Mouse (Mus musculus): ENCODE data around the gene Dcxr.

The Dcxr gene

DNA sequence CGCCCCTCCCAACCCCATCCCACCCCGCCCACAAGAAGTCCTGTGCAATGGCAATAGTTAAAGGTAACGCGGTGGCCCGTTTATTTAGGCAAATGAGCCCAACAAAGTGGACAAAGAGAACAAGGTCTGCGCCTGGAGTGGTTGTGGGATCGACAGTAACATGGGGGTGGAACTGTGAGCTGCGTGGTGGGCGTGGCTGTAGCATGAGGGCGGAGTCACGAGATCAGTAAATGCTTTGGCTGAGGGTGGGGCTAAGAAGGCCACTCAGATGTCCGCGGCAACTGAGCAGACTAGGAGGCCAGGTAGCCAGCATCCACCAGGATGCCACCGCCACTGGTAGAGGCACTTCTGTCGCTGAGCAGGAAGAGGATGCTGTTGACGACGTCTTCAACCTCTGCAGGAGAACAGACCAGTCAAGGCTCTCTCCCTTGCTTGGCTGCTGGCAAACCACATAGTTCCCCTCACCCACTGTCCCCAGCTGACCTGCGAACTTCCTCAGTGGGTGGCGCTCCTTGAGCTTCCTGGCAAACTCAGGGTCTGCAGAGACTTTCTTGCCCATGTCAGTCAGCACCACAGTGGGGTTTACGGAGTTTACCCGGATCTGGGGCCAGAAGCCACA is 2.5 kb upstream of the Dcxr start:
- DNase-seq (ENCODE audit: low spot score) = peak; percentile 69

GRCm38 (mm10) chr11:120728530-120729240 is 1.6 kb upstream of the Dcxr start:
- DNase-seq (ENCODE audit: low spot score) = no peak

DNA sequence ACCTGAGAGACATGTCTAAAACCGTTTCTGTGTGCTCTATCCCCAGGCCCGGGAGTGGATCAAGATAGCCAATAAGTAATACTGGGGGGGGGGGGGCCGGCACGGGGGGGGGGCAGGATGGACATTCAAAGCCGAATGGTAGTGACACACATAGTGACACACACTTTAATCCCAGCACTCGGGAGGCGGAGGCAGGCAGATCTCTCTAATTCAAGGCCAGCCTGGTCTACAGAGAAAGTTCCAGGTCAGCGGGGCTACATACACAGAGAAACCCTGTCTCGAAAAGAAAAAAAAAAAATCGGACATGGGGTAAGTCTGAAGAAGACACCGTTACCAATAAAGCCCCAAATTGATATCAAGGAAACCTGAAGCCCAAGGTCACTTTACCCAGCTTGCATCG is 483 bp upstream of the Dcxr start:
- no peak for DNase-seq (ENCODE audit: low spot score)

GRCm38 (mm10) chr11:120726243-120727168 is 575 bp downstream of the Dcxr start:
- peak; percentile 67 for DNase-seq (ENCODE audit: low spot score)

GRCm38 (mm10) chr11:120723509-120723908 is 3.6 kb downstream of the Dcxr start:
- no peak for DNase-seq (ENCODE audit: low spot score)

DNA sequence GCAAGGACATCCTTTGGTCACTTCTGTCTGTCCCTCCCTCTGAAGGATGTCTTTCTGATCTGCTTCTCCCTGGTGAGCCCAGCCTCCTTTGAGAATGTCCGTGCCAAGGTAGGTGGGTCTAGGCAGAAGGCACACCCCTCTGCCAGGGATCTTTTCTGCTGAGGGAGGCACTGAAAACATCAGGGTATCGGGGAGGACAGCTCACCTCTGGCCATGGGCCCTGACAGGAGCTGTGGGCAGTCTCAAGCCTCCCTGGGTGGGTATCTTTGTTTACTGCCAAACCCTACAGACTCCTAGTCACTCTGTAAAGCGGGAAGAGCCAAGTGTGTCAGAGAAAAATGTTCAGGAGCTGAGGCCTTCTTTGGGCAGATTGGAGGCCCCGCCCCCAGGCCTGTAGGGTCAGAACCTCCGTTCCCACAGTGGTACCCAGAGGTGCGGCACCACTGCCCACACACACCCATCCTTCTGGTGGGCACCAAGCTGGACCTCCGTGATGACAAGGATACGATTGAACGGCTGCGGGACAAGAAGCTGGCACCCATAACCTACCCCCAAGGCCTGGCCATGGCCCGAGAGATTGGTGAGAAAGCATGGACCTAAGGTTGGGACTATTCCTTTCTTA is 4.2 kb downstream of the Dcxr start:
- no peak for DNase-seq (ENCODE audit: low spot score)

DNA sequence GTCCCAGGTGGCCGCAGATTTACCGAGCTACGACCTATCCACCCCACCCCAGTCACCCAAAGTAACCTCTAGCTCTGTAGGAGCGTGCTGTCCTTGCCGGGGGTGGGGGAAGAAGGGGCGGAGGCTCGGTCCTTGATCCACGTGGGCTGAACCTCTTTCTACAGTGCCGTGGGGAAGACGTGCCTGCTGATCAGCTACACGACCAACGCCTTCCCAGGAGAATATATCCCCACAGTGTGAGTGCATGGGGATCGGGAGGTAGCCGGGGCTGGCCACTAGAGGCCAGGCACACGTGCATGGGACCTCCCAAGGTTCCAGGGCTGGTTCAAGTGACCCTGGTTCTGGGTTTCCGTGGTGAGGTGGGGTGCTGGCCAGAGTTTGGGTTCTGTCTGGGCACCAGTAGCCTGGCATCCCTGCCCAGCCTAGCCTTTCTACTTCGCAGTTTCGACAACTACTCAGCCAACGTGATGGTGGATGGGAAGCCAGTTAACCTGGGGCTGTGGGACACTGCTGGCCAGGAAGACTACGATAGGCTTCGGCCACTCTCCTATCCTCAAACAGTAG is 4.9 kb downstream of the Dcxr start:
- no peak for DNase-seq (ENCODE audit: low spot score)

GRCm38 (mm10) chr11:120721124-120722066 is 5.7 kb downstream of the Dcxr start, which contains the start of gene Rac3:
TSS of gene Rac3 (plus strand) at chr11:120721470.
- peak; percentile 76 for DNase-seq (ENCODE audit: low spot score)

- peak; percentile 86 for DNase-seq (ENCODE audit: low spot score)
These were observed 6.6 kb downstream of the Dcxr start for GRCm38 (mm10) chr11:120720450-120720849.

DNA sequence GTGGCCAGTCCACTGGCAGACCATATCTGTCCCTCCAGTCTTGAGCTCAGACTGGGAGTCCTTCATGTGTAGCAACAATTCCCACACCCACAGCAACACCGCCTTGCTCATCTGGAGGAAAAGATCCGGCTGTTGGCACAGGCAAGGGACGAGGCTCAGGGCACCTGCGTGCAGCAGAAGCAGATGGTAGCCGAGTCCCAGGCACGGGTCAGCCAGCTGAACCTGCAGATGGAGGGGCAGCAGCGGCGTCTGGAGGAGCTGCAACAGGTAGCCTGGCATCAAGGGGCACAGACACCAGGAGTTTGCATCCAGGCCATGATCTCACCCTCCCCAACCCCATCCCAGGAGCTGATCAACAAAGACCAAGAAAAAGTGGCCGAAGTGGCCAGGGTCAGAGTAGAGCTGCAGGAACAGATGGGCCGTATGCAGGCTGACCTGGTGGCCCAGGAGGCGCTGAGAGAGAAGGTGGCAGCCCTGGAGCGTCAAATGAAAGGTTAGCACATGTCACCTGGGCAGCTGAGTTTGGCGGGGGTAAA is 7.2 kb downstream of the Dcxr start:
- no peak for DNase-seq (ENCODE audit: low spot score)

DNA sequence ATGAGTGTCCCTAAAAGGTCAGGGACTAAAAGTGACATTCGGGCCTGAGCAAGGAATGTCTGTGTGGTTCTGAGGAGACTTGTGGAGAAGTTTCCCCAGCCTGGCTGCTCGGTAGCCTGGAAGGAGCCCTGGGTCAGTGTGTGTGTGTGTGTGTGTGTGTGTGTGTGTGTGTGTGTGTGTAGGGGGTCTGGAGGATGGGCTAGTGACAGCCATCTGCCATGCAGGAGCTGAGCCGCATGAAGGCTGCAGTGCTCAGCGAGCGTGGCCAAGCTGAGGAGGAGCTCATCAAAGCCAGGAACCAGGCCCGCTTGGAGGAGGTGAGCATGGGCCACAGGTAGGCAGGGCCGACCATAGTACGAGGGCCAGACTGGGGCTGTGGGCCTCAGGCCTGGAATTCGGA is 7.8 kb downstream of the Dcxr start:
- no peak for DNase-seq (ENCODE audit: low spot score)

GRCm38 (mm10) chr11:120715131-120715530 is 11.9 kb downstream of the Dcxr start:
- DNase-seq (ENCODE audit: low spot score) = no peak

DNA sequence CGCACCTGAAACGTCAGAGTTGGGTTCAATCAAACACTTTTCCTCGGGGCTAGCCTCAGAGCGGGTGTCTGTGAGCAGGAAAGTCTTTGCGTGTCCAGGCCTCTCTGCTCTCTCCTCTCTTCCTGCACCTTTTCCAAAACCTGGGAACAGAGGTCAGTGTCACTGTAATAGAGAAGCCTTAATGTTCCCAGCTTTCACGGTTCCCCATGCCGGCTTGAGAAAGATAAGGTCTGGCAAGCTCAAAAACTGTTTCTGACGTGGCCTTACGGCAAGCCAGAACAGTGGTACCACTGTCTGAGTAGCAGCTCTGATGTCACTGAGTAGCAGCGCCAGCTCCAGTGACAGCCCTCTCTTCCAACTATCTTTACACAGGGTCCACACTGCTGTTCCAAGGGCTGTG is 12.5 kb downstream of the Dcxr start:
- DNase-seq (ENCODE audit: low spot score) = no peak

DNA sequence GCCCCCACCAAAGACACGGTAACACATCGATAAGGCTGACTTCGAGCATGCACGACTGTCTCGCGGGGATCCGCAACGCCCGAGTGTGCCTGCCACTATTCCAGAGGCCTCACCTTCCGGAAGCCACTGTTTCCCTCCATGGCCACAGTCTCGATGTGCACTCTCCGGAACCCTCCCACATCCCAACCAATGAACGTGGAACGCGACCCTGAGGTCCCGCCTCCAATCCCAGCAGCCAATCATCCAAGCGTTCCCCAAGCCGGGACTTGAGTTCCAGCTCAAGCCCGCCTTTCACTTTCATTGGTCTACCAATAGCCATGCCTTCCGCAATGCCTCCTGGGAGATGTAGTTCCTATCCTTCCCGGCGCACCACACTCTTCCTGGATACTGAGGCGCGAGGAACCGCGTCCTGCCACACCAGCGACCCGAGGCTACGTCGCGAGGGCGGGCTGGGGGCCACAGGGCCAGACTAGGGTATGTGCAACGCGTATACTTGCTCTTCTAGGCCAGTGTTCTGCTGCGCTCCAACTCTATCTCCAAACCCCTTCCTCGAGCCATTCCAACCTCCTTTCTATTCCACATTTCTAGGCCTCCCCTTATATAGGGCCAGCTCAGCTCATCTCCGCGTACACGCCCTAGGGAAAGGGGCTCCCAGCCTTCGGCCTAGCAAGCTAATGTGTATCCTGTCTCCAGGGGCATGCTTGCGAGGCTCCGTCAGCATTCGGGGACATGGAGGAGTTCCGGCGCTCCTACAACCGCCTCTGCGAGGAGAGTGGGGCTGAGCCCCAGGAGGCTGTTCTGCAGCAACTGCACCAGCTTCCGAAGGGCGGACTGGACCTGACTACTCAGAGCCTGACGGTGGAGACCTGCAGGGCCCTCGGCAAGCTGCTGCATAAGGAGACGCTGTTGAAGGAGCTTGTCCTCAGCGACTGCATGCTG is 13.2 kb downstream of the Dcxr start, which contains the start of the genes Cenpx and Lrrc45:
Gene Cenpx (minus strand): TSS at position 159 of the 939 bp plus-strand sequence.
Gene Lrrc45 (plus strand): TSS at position 346 of the 939 bp plus-strand sequence.
- peak; percentile 99 for DNase-seq (ENCODE audit: low spot score)

DNA sequence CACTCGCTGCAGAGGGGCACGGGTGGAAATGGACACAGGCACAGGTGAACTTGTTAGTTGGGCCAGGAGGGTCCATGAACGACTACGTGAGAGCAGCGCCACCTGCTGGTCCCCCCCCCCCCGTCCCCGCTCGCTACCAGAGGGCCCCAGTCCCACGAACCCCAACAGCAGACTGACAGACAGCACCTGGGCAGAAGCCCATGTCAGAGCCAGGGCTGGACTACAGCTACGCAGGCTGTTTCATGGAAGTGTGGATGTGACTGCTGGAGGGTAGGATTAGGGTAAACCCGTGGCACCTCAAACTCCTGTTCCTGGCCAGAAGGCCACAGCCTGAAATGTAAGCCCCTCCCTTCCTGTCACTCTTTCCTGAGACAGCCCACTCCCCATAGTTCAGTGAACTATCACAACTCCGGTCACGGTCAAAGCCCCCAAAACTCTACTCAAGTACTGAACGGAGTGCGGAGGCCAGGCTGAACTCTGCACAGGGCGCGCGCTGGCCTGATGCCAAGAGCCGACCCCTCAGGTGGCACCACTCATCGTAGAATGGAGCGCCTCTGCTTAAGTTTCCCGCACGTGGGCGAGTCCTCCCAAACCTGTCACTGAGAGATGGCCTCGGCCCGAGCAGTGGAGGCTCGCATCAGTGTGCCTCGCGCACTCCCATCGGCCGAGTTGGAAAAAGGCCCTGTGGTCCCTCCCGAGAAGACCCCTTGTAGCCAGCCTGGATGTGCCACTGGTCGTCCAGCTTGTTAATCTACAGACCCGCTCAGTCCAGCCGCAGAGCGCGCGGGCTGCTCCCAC is 14.1 kb downstream of the Dcxr start:
- DNase-seq (ENCODE audit: low spot score) = peak; percentile 78

DNA sequence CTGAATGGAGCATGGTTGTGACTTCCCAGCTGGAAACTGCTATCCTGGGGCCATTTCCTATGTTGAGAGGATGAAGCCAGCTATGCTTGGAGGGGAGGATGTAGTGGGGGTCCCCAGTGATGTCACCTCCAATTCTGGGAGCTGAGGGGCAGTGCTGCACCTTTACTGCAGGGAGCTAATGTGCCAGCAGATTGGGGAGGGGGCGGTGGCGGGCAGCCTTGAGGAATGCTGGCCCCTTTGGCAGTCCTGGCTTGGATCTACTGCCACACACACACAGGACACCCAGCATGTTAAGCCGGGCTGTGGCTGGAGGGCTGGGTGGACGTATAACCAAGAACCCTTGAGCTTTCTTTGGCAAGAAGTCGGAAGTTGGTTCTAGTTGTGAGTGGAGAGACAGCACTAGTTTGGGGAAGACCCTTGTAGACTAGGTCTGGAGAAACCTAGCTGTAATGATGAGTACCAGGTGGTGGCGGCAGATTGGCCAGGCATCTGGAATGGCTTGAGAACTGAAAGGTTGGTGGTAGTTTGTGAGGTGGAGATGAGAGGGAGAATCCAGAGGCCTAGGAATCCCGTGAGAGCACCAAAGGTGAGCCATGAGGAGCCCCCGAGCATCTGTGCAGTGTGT is 15.0 kb downstream of the Dcxr start:
- no peak for DNase-seq (ENCODE audit: low spot score)

DNA sequence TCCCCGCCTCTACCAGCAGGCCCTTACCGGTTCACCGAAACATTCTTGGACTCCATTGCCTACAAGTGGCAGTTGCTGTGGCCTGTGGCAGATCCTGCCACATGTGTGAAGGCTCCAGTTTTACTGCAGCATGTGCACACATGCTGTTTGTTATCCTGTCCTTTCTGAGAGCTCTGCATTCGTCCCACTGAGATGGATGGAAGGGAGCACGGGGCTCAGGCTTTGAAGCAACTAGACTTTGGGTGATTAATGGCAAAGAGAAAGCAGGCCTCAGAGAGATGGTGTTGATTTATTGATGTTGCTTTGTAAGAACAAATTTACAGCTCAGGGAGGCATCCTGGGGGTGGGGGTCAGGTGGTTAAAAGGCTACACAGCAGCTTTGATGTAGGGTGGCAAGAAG is 16.4 kb downstream of the Dcxr start:
- DNase-seq (ENCODE audit: low spot score) = no peak

- no peak for DNase-seq (ENCODE audit: low spot score)
These were observed 17.5 kb downstream of the Dcxr start for GRCm38 (mm10) chr11:120709551-120709950.

All from yolk sac, embryonic 10.5 days (tissue).